Mouse (Mus musculus) kidney, embryonic 16.5 days (tissue): ENCODE measurements at regions not wholly inside any gene's neighbourhood (a gene's known extent, or its start where the extent isn't known, plus 50 kb on each side); places are given as distances from the start of the nearest gene placed in this dataset.
"Not testable (repeated sequence)": the region's sequence is repeated elsewhere in the genome, so short reads cannot be mapped to it uniquely, and the experiment has no call there.

Source experiments
- ATAC-seq: fragments of 200-750 bp; cut with Nextera tagmentation; 2 replicates; pipeline ENCODE4 v1.8.0; 2017; ENCODE audit warnings: moderate TSS enrichment; ENCODE audit not compliant: low FRiP score, low TSS enrichment
- H3K27ac ChIP-seq: fragments of 300-500 bp; sonication (generic); 2 replicates; pipeline ENCODE4 v1.5.1; 2014; ENCODE audit warnings: low read length
- H3K27me3 ChIP-seq: fragments of 300-500 bp; sonication (generic); 2 replicates; pipeline ENCODE4 v1.6.1; 2014; ENCODE audit warnings: low read length, control low read depth, mixed read lengths; ENCODE audit not compliant: insufficient read depth
- H3K36me3 ChIP-seq: fragments of 300-500 bp; sonication (generic); 2 replicates; pipeline ENCODE4 v1.6.1; 2014; ENCODE audit warnings: low read length, control low read depth, mixed read lengths; ENCODE audit not compliant: insufficient read depth
- H3K4me1 ChIP-seq: fragments of 300-500 bp; sonication (generic); 2 replicates; pipeline ENCODE4 v1.6.1; 2014; ENCODE audit warnings: low read length, control low read depth, mixed read lengths; ENCODE audit not compliant: insufficient read depth
- H3K4me2 ChIP-seq: fragments of 300-500 bp; sonication (generic); replicated peaks from 2 replicates; pipeline ENCODE4 v1.6.1; 2014; ENCODE audit warnings: low read depth, low read length
- H3K4me3 ChIP-seq: fragments of 300-500 bp; sonication (generic); 2 replicates; pipeline ENCODE4 v1.5.1; 2014; ENCODE audit warnings: mild to moderate bottlenecking, low read length
- H3K9ac ChIP-seq: fragments of 300-500 bp; sonication (generic); replicated peaks from 2 replicates; pipeline ENCODE4 v1.6.1; 2014; ENCODE audit warnings: low read length
- H3K9me3 ChIP-seq: fragments of 300-500 bp; sonication (generic); 2 replicates; pipeline ENCODE4 v1.6.1; 2016; ENCODE audit warnings: low read length, control low read depth
- WGBS: fragments of 180-500 bp; shearing (Covaris S2); extraction: QIAGEN DNeasy Blood & Tissue Kit; methylation state at CpG from one replicate; pipeline ENCODE4 v1.1.7; 2014; 5-methylcytosine and 5-hydroxymethylcytosine counted together

GRCm38 (mm10) chr15:10076061-10076400 lies 101.0 kb upstream of the Prlr start:
- 86% methylated on average over 1 of the region's 1 CpGs for WGBS
- H3K4me3 ChIP-seq: no peak overlapping the region
- H3K36me3 ChIP-seq: no peaks in the 10 kb centered on the region
- H3K4me2 ChIP-seq: no peak overlapping the region
- H3K27me3 ChIP-seq: no peaks in the 10 kb centered on the region
- no peak for ATAC-seq
- no peak overlapping the region for H3K27ac ChIP-seq
- H3K9me3 ChIP-seq: no peaks in the 10 kb centered on the region
- H3K9ac ChIP-seq: no peak overlapping the region
- no peaks in the 10 kb centered on the region for H3K4me1 ChIP-seq

GRCm38 (mm10) chr15:10078434-10078833 lies 98.6 kb upstream of the Prlr start:
- H3K36me3 ChIP-seq: no peaks in the 10 kb centered on the region
- no peaks in the 10 kb centered on the region for H3K9me3 ChIP-seq
- no peak overlapping the region for H3K4me2 ChIP-seq
- 92% methylated on average over 2 of the region's 2 CpGs for WGBS
- no peaks in the 10 kb centered on the region for H3K4me1 ChIP-seq
- no peak overlapping the region for H3K27ac ChIP-seq
- no peak overlapping the region for H3K9ac ChIP-seq
- no peak for ATAC-seq
- no peaks in the 10 kb centered on the region for H3K27me3 ChIP-seq
- H3K4me3 ChIP-seq: no peak overlapping the region

DNA sequence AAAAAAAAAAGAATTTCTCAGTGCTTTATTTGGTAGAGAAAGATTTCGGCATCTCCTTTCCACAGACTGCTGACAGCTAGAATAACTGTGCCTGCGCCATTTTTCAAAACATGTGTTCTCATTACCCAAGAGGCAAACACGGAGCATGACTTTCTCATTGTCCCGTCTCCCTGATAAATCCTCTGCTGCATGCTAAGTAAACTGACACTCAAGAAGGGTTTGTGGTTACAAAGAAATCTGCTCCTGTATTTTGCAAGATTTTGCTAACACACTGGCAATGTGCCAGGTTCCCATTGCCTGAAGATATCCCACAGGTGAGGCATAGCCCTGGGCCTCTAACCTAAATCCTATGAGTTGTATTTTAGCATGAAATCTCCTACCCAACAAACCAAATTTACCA lies 97.5 kb upstream of the Prlr start:
- no peak for ATAC-seq
- Histone ChIP-seq H3K27me3 (no peaks in the 10 kb centered on the region), H3K9ac (no peak overlapping the region), H3K4me2 (no peak overlapping the region), H3K4me1 (no peaks in the 10 kb centered on the region), H3K9me3 (no peaks in the 10 kb centered on the region), H3K36me3 (no peaks in the 10 kb centered on the region), H3K4me3 (no peak overlapping the region), H3K27ac (no peak overlapping the region)
- WGBS: 88% methylated on average over 4 of the region's 4 CpGs

DNA sequence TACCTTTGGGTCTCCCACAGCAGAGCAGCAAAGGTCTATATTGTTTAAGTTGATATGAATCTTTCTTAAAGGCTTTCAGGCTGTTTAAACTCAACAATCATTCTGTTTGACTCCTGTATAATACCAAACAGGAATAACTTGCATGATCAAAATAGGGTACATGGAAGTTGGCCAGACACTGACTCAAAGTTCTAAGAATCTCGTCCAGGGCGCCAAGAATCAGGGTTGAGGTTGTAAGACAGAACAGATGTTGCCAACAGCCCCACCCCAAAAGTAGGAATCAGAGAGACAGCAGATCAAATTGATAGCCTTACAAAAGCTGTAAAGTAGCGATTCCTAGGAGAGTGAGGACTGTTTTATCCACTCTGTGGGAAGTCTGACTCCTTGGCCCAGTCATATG lies 88.3 kb upstream of the Prlr start:
- H3K4me1 ChIP-seq: no peaks in the 10 kb centered on the region
- 70% methylated on average over 3 of the region's 3 CpGs for WGBS
- H3K4me3 ChIP-seq: no peak overlapping the region
- H3K36me3 ChIP-seq: no peaks in the 10 kb centered on the region
- H3K4me2 ChIP-seq: no peak overlapping the region
- no peak overlapping the region for H3K9ac ChIP-seq
- no peaks in the 10 kb centered on the region for H3K27me3 ChIP-seq
- no peaks in the 10 kb centered on the region for H3K9me3 ChIP-seq
- no peak for ATAC-seq
- no peak overlapping the region for H3K27ac ChIP-seq

DNA sequence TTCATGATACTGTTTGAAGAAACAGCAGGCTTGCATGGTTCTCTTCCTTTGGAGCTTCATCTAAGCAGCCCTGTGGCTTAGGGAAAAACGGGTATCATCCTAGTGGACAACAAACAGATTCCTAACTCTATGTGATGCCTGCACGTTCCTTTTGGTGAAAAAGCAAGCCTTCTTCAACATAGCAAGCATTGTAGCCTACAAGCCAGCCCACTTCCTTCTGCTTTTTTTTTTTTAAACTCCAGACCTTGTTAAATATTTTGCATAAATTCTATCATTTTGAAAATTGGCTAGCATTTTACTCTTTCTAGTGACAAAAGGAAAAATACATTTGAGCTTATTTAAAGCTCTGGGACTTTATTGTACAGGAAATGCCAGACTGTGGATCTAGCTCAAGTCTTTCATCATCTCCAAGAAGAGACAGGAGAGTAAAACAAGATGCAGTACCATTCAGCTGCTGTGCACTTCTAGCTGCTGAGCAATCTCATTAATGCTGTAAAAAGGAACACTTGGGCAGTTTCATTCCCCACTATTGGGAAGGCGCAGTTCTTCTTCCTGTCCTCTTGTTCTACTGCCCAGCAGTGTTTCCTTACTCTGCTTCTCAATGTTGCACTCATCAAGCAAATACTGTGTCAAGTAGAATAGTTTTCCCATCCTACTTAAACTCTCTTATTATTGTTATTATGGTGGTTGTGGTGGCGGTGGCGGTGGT lies 86.5 kb upstream of the Prlr start:
- no peak overlapping the region for H3K4me2 ChIP-seq
- H3K27ac ChIP-seq: no peak overlapping the region
- no peaks in the 10 kb centered on the region for H3K9me3 ChIP-seq
- no peak for ATAC-seq
- no peak overlapping the region for H3K4me3 ChIP-seq
- H3K9ac ChIP-seq: no peak overlapping the region
- H3K27me3 ChIP-seq: no peaks in the 10 kb centered on the region
- 87% methylated on average over 5 of the region's 5 CpGs for WGBS
- no peaks in the 10 kb centered on the region for H3K36me3 ChIP-seq
- no peaks in the 10 kb centered on the region for H3K4me1 ChIP-seq

GRCm38 (mm10) chr15:10103350-10103749 lies 73.7 kb upstream of the Prlr start:
- Histone ChIP-seq H3K27ac (no peak overlapping the region), H3K27me3 (no peaks in the 10 kb centered on the region), H3K9me3 (no peaks in the 10 kb centered on the region), H3K4me3 (no peak overlapping the region), H3K4me2 (no peak overlapping the region), H3K36me3 (no peaks in the 10 kb centered on the region), H3K9ac (no peak overlapping the region), H3K4me1 (no peaks in the 10 kb centered on the region)
- WGBS: 85% methylated on average over 2 of the region's 2 CpGs
- ATAC-seq: no peak

DNA sequence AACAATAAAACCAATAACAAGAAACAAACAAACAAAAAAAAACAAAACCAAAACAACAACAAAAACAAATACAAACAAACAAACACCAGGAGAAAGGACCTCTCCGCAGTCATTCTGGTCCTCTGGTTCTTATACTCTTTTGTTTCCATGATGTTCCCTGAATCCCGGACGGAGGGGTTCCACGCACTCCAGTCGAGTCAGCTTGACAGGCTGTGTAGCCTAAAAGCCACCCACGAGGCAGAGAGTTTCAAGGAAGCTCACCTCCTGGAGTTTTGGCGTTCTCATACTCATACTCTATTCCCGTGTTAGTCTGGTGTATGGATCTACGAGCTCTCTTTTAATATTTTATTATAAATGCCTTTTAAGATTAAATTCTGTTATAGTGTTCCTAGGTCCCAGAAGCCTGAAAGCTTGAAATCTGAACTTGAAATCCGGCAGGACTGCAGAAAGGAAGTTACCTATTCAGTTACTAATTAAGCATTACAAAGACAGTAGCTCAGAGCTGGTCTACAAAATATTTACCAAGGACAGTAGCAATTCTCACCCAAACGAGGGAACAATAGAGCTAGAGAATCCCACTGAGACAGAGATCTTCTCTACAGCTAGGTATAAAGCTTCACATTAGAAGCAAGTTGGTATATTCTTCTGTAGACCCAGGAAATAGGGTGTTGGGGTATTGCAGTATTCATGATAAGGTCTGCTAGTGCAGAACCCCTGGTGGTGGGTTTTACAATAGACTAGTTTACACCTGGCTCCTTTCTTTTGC lies 71.6 kb upstream of the Prlr start:
- not testable (repeated sequence) for H3K27me3 ChIP-seq, H3K4me2 ChIP-seq, H3K9ac ChIP-seq, H3K9me3 ChIP-seq, H3K27ac ChIP-seq, H3K36me3 ChIP-seq, H3K4me3 ChIP-seq, H3K4me1 ChIP-seq, ATAC-seq
- WGBS: 61% methylated on average over 11 of the region's 11 CpGs

DNA sequence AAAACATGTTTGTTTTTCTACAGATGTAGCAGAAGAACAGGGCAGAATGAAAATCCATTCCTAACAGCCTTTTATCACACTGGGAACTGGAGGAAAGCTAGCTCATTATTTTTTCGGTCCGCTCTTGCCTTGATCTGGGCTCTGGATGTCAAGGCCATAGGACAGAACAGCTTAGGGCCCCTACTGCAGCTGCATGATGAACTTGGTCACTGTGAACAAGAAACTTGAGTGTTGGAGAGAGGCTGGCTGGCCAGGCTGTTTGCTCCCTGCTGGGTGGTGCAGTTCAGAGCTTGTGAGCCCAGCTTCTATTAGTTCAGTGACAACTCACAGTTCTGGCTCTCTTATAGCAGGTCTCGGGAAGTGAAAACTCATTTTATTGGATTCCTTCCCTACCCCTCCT lies 70.2 kb upstream of the Prlr start:
- Histone ChIP-seq H3K27me3 (no peaks in the 10 kb centered on the region), H3K9me3 (no peaks in the 10 kb centered on the region), H3K9ac (no peak overlapping the region), H3K4me1 (no peaks in the 10 kb centered on the region), H3K27ac (no peak overlapping the region), H3K36me3 (no peaks in the 10 kb centered on the region), H3K4me2 (no peak overlapping the region), H3K4me3 (no peak overlapping the region)
- ATAC-seq: no peak
- 86% methylated on average over 3 of the region's 3 CpGs for WGBS
